Mouse (Mus musculus) neural tube, embryonic 15.5 days (tissue): ENCODE results near the gene Alg13. TPM values are rescaled to one million over a fixed set of nuclear protein-coding genes. Genes with fewer than 3 reads are reported as not detected.

Experiments
- ATAC-seq: fragments of 200-750 bp; cut with Nextera tagmentation; 2 replicates; pipeline ENCODE4 v1.8.0; 2017; ENCODE audit warnings: mild to moderate bottlenecking, moderate TSS enrichment, moderate library complexity; ENCODE audit not compliant: low FRiP score
- H3K27ac ChIP-seq: fragments of 300-500 bp; sonication (generic); replicated peaks from 2 replicates; pipeline ENCODE4 v1.5.1; 2015; ENCODE audit warnings: mild to moderate bottlenecking, inconsistent platforms
- H3K27me3 ChIP-seq: fragments of 300-500 bp; sonication (generic); replicated peaks from 2 replicates; pipeline ENCODE4 v1.6.1; 2015; ENCODE audit warnings: inconsistent platforms
- H3K36me3 ChIP-seq: fragments of 300-500 bp; sonication (generic); 2 replicates; pipeline ENCODE4 v1.6.1; 2015; ENCODE audit warnings: inconsistent platforms
- H3K4me1 ChIP-seq: fragments of 300-500 bp; sonication (generic); 2 replicates; pipeline ENCODE4 v1.6.1; 2015; ENCODE audit warnings: inconsistent platforms
- H3K4me2 ChIP-seq: fragments of 300-500 bp; sonication (generic); 2 replicates; pipeline ENCODE4 v1.6.1; 2015; ENCODE audit warnings: inconsistent platforms, mild to moderate bottlenecking, moderate library complexity
- H3K4me3 ChIP-seq: fragments of 300-500 bp; sonication (generic); replicated peaks from 2 replicates; pipeline ENCODE4 v1.5.1; 2015; ENCODE audit warnings: mild to moderate bottlenecking, inconsistent platforms
- H3K9ac ChIP-seq: fragments of 300-500 bp; sonication (generic); replicated peaks from 2 replicates; pipeline ENCODE4 v1.6.1; 2015; ENCODE audit warnings: mild to moderate bottlenecking, inconsistent platforms
- H3K9me3 ChIP-seq: fragments of 300-500 bp; sonication (generic); replicated peaks from 2 replicates; pipeline ENCODE4 v1.6.1; 2016; ENCODE audit warnings: inconsistent platforms
- WGBS: fragments of 180-500 bp; shearing (Covaris S2); methylation state at CpG from one replicate; pipeline ENCODE4 v1.1.7; 2015; ENCODE audit warnings: mixed read lengths; 5-methylcytosine and 5-hydroxymethylcytosine counted together
- polyA plus RNA-seq: library from polyadenylated mRNA; unstranded; fragments of >200 nt; fragmentation: Nextera tagmentation; extraction: Ambion mirVana; gene quantifications from 2 replicates; pipeline ENCODE4 v1.2.1, GENCODE M21; 2015

Gene Alg13
- 11.4 and 13.1 TPM in 2 replicates for polyA plus RNA-seq

DNA sequence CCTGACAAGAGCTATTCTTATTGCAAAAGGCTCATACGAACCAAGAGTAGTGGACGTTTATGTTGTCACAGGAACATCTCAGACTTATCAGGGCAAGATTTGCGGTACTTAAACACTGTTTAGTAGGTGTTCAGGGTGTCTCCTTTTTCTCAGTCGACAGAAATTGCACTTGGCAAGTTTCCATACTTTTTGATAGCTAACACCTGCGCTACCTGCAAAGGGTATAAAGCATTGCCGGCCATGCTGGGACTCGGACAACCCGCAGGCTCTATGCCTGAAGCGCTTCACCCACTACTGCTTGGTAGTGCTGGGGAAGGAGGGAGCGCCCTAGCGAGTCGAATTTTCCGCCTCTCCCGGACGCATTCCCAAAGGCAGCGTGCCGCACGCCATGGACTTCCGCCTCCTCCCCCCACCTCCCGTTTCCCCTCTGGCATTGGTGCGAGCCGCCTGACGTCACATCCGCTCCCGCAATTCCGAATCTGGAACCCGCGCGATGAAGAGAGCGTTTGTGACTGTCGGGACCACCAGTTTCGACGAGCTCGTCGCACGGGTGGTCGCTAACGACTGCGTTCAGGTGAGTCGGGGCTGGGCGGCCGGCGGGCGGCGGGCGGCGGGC is at the start of gene Alg13:
Gene Alg13 (plus strand): TSS at position 257 of the 616 bp plus-strand sequence.
- ATAC-seq = peak; percentile 96
- Histone ChIP-seq H3K9ac (peak within 1 kb of the TSS; percentile 55), H3K4me2 (peak within 1 kb of the TSS; percentile 87), H3K4me3 (peak within 1 kb of the TSS; percentile 60), H3K4me1 (no peaks in the 10 kb centered on the region), H3K27me3 (no peaks in the 10 kb centered on the region), H3K27ac (0 out of 2 replicates have a peak within 1 kb of the TSS, but pooled peaks have one; percentile 60), H3K9me3 (no peaks in the 10 kb centered on the region), H3K36me3 (no peaks in the 10 kb centered on the region)
- 11% methylated on average over 45 of the region's 47 CpGs for WGBS

DNA sequence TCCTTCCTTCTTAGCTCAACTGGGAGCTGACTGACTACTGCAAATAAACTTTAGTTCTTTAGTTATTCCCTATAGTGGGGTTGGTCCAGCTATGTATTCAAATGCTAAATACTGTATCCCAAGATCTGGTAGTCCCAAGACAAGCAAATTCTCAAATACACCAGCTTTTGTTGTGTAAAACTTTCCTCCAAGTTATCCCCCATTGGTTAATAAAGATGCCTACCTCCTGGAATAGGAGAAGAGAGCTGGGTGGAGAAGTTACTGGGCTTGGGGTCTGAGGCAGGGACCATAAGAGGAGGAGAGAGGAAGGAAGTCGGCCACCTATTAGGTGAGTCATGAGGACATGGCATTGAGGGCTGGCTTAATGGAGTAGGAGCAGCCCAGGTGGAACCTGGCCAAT is 49.0 kb upstream of the Alg13 start:
- no peaks in the 10 kb centered on the region for H3K36me3 ChIP-seq
- no peaks in the 10 kb centered on the region for H3K9me3 ChIP-seq
- no peak overlapping the region for H3K4me3 ChIP-seq
- ATAC-seq = no peak
- no peak overlapping the region for H3K9ac ChIP-seq
- no peaks in the 10 kb centered on the region for H3K4me1 ChIP-seq
- H3K27ac ChIP-seq = no peak overlapping the region
- WGBS = 75% methylated on average over 1 of the region's 1 CpGs
- no peak overlapping the region for H3K4me2 ChIP-seq
- H3K27me3 ChIP-seq = no peaks in the 10 kb centered on the region

DNA sequence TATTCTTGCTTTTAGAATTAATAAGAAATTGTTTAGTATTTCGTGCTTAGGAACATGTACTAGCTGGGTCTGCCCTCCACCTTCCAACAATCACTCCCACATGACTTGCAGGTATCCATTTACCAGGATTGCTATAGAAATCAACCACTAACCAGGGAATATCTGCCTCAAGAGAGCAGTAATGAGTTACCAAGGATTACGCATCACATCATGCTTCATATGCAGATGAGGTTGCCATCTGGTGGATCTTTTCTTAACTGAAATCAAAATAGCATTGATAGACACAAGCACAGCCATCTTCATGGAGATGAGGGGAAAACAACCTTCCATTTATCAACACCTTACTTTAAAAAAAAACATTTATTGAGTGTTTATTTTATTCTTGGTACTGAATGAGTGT is 16.1 kb upstream of the Alg13 start:
- ATAC-seq = no peak
- 59% methylated on average over 2 of the region's 2 CpGs for WGBS
- Histone ChIP-seq H3K4me1 (no peaks in the 10 kb centered on the region), H3K9me3 (no peaks in the 10 kb centered on the region), H3K4me3 (no peak overlapping the region), H3K9ac (no peak overlapping the region), H3K27me3 (no peaks in the 10 kb centered on the region), H3K36me3 (no peaks in the 10 kb centered on the region), H3K27ac (no peak overlapping the region), H3K4me2 (no peak overlapping the region)

DNA sequence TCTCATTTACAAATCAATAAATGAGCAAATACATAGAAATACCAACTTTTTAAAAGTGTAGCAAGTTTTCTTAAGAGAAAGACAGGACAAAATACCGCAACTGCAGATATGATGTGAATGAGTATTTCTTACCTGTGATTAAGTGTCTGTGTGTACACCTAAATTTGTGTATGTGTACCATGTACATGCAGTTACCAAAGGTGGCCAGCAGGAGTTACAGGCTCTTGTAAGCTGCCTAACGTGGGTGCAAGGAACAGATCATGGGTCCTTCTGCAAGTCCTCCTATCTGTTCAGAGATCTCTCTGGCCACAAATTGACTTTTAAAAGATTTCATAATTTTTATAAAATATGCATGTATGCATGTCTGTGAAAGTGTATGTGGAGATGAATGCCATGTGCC is 11.9 kb upstream of the Alg13 start:
- ATAC-seq = no peak
- H3K9me3 ChIP-seq = no peaks in the 10 kb centered on the region
- no peak overlapping the region for H3K4me2 ChIP-seq
- no peak overlapping the region for H3K9ac ChIP-seq
- no peak overlapping the region for H3K4me3 ChIP-seq
- no peaks in the 10 kb centered on the region for H3K27me3 ChIP-seq
- no peaks in the 10 kb centered on the region for H3K36me3 ChIP-seq
- no peak overlapping the region for H3K27ac ChIP-seq
- no peaks in the 10 kb centered on the region for H3K4me1 ChIP-seq
- WGBS = 95% methylated on average over 2 of the region's 2 CpGs

DNA sequence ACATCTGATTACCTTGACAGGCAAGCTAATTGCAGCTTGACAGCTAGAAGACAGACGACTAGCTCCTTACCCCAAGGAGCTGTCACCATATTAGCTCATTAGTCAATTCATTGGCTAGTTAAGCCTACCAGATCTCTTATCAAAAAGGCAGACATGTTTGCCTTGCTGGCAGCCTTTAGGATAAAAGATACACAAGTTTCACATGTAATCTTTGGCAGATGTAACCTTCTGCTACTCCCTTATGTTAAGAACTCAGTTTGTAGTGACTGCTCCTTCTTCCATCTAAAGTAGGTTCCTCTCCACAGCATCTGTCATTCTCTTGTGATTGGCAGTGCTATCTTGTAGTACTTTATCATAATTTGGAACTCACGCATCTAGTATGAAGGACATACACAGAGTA is 3.6 kb upstream of the Alg13 start:
- H3K9ac ChIP-seq = no peak overlapping the region
- no peak overlapping the region for H3K27ac ChIP-seq
- H3K36me3 ChIP-seq = no peaks in the 10 kb centered on the region
- H3K27me3 ChIP-seq = no peaks in the 10 kb centered on the region
- no peaks in the 10 kb centered on the region for H3K9me3 ChIP-seq
- no peaks in the 10 kb centered on the region for H3K4me1 ChIP-seq
- no peak overlapping the region for H3K4me3 ChIP-seq
- WGBS = 70% methylated on average over 2 of the region's 2 CpGs
- ATAC-seq = no peak
- H3K4me2 ChIP-seq = no peak overlapping the region

DNA sequence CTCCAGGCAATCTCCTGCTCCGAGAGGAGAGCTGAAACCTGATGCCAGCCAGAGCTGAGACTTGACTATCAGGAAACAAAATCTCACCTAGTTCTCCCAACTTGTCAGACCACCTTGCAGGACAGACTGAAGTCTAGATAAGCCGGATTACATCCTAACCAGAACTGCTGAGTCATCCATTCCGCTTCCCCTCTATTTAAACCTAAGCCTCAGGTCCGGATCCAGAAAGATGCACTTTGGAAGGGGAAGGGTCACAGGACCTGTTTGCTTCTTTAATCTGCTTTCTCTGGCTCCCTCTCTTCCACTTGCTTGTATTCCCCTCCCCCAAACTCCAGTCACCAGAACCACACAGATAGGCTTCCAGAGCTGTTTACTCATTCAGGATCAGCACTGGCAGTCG is 2.6 kb upstream of the Alg13 start:
- WGBS = 35% methylated on average over 5 of the region's 5 CpGs
- Histone ChIP-seq H3K4me3 (no peak overlapping the region), H3K4me1 (no peaks in the 10 kb centered on the region), H3K36me3 (no peaks in the 10 kb centered on the region), H3K9me3 (no peaks in the 10 kb centered on the region), H3K9ac (no peak overlapping the region), H3K27ac (no peak overlapping the region), H3K27me3 (no peaks in the 10 kb centered on the region), H3K4me2 (no peak overlapping the region)
- ATAC-seq = no peak

DNA sequence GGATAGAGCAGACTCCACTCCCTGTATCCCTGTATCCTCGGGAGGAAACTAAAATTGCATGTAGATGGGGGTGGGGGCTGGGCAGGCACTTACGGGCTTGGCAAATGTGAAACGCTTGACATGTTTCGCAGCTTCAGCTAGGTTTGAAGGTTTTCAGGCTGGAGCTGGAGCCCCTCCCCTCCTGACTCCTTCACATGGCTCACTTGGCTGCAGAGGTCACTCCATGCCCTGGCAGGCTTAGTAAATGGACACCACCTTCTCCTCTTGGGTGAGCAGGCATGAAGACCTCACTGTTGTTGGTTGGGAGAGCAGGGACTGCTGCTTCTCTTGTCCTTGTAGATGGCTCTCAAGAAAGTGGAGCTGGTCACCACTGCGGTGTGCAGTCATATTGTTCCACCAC is 1.6 kb upstream of the Alg13 start:
- Histone ChIP-seq H3K4me1 (no peaks in the 10 kb centered on the region), H3K27ac (no peak overlapping the region), H3K9me3 (no peaks in the 10 kb centered on the region), H3K36me3 (no peaks in the 10 kb centered on the region), H3K4me2 (no peak overlapping the region), H3K4me3 (no peak overlapping the region), H3K27me3 (no peaks in the 10 kb centered on the region), H3K9ac (no peak overlapping the region)
- WGBS = 67% methylated on average over 5 of the region's 5 CpGs
- ATAC-seq = no peak

DNA sequence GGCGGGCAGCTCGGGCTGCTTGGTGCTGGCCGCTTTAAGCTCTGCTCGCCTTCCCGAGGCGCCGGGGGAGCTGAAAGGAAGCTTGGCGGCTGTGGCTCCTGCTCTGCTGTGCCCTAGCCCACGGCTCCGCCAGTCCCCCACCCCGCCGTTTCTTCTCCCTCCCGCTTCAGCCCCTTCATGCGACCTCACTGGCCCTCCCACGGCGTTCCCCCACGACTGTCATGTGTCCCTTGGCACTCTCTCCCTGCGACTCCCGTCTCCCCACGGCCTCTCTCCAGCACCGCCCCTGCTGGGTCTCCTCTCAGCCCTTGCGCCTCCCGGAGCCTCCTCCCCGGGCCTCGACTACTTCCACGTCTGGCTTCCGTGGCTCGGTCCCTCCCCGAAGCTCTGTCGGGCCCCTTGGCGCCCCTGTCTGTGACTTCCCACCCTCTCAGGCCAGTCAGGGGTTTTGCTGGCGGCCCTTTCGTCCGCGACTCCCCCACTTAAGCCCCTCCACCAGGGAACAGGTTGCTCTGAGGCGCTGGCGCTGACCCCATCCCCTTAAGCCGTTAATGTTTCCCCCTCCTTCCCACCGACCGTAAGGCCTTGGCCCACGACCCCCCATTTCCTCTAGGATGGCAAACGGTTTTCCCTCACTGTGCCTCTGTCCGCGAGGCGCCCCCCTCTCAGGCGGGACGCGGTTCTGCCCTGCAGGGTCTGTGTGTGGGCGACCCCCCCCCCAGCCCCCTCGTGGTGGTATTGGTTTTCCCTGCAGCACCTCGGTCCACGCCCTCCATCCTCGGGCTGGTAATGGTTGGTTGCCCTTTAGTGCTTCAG is 768 bp downstream of the Alg13 start:
- peak overlapping the region; percentile 87 for H3K4me2 ChIP-seq
- H3K4me3 ChIP-seq = peak overlapping the region; percentile 60
- H3K9ac ChIP-seq = peak overlapping the region; percentile 55
- no peaks in the 10 kb centered on the region for H3K4me1 ChIP-seq
- H3K27me3 ChIP-seq = no peaks in the 10 kb centered on the region
- H3K27ac ChIP-seq = 0 out of 2 replicates have a peak overlapping the region, but pooled peaks have one; percentile 60
- ATAC-seq = peak; percentile 84
- H3K36me3 ChIP-seq = no peaks in the 10 kb centered on the region
- no peaks in the 10 kb centered on the region for H3K9me3 ChIP-seq
- WGBS = 21% methylated on average over 45 of the region's 53 CpGs

DNA sequence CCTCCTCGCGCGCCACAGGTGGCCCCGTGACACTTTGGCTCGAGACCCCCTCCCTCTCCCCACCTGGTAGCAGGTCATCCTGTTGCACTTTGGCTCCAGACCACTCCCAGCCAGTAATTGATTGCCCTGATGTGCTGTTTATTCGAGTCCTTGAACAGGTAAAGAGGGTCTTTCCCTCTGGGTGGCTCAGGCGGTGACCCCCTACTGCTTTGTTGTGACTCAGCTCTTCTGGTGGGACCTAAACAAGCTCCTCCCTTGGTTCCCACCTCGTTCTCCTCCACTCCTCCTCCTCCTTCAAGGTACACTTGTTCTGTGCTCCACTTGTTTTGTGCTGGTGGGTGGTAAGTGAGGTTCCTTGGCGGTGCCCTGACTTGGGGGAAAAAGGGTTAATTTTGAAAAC is 1.8 kb downstream of the Alg13 start:
- Histone ChIP-seq H3K4me1 (no peaks in the 10 kb centered on the region), H3K9me3 (no peaks in the 10 kb centered on the region), H3K27me3 (no peaks in the 10 kb centered on the region), H3K4me2 (peak overlapping the region; percentile 87), H3K27ac (no peak overlapping the region), H3K4me3 (no peak overlapping the region), H3K9ac (no peak overlapping the region), H3K36me3 (no peaks in the 10 kb centered on the region)
- ATAC-seq = no peak
- WGBS = 37% methylated on average over 9 of the region's 9 CpGs

DNA sequence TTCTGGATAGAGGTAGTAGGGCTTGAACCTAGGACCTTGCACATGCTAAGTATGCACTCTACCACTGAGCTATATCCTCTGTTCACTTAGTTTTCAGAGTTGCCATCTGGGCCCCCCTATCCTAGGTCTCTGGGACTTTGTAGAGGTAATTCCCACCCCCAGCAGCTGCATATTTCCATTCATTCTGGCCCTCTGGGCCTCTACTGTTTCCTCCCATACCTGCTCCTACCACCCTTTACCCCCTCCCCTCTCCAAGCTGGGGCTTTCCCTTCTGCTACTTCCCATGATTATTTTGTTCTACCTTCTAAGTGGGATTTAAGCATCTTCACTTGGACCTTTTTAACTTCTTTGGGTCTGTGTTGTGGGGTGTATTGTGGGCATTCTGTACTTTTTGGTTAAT is 7.8 kb downstream of the Alg13 start:
- H3K36me3 ChIP-seq = no peaks in the 10 kb centered on the region
- H3K27me3 ChIP-seq = no peaks in the 10 kb centered on the region
- ATAC-seq = no peak
- H3K9ac ChIP-seq = no peak overlapping the region
- H3K4me3 ChIP-seq = no peak overlapping the region
- no peak overlapping the region for H3K4me2 ChIP-seq
- H3K9me3 ChIP-seq = no peaks in the 10 kb centered on the region
- H3K4me1 ChIP-seq = no peaks in the 10 kb centered on the region
- no peak overlapping the region for H3K27ac ChIP-seq

DNA sequence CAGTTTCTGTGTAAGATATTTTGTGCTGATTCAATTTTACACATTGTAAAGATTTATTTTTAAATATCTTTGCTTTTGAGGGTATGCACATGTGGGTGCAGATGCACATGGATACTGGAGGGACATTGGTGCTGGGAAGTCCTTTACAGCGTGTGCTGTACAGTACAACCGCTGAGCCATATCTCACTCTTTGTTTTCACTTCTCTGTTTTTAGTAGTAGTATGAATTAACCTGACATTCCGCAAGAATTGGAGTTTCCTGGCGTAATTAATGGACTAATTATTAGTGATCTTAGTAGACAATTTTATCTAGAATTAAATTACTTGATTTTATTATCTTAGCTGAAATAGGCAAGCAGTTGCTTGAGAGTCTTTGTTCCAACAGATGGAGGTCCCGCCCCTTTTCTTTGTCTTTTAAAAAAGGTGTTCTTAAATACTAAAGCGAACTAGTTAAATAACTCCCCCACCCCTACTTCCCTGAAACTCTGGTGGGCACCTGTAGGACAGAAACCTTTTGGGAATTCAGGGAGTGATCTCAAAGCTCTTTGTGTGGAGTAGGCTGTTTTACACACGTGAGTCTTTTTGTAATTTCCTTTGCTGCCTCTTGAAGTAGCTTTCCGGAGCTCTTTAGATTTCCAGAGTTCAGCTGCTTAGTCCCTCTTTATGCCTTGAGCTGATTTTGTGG is 17.9 kb downstream of the Alg13 start:
- Histone ChIP-seq H3K4me3 (no peak overlapping the region), H3K27me3 (no peaks in the 10 kb centered on the region), H3K4me2 (no peak overlapping the region), H3K27ac (no peak overlapping the region), H3K36me3 (no peaks in the 10 kb centered on the region), H3K4me1 (no peaks in the 10 kb centered on the region), H3K9me3 (no peaks in the 10 kb centered on the region), H3K9ac (no peak overlapping the region)
- no peak for ATAC-seq
- WGBS = 42% methylated on average over 8 of the region's 8 CpGs

DNA sequence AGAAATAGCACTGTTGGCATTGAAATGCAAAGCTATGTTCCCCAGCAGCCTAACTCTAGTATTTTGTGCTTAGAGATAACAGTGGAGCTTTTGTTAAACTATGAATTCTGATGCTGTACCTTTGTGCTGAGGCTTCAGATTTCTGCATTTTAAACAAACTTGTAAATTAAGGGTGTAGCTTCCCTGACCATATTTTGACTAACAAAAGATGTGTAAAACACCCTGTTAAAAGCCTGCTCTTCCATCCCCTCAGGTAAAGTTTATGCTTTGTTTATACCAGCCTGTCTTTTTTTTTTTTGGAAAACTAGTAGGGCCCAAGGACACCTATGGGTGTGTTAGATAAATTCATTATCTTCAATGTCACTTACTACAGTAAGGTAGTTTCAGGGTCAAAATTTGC is 20.3 kb downstream of the Alg13 start:
- ATAC-seq = no peak
- Histone ChIP-seq H3K9me3 (no peaks in the 10 kb centered on the region), H3K4me3 (no peak overlapping the region), H3K9ac (no peak overlapping the region), H3K27me3 (no peaks in the 10 kb centered on the region), H3K27ac (no peak overlapping the region), H3K4me2 (no peak overlapping the region), H3K4me1 (no peaks in the 10 kb centered on the region), H3K36me3 (no peaks in the 10 kb centered on the region)
